Mouse (Mus musculus): ENCODE data around the gene Spred3.

The Spred3 gene

GRCm38 (mm10) chr7:29128725-29129124, 41.5 kb downstream of the Spred3 start:
- DNase-seq (ENCODE audit: low spot score): peak; percentile 15

DNA sequence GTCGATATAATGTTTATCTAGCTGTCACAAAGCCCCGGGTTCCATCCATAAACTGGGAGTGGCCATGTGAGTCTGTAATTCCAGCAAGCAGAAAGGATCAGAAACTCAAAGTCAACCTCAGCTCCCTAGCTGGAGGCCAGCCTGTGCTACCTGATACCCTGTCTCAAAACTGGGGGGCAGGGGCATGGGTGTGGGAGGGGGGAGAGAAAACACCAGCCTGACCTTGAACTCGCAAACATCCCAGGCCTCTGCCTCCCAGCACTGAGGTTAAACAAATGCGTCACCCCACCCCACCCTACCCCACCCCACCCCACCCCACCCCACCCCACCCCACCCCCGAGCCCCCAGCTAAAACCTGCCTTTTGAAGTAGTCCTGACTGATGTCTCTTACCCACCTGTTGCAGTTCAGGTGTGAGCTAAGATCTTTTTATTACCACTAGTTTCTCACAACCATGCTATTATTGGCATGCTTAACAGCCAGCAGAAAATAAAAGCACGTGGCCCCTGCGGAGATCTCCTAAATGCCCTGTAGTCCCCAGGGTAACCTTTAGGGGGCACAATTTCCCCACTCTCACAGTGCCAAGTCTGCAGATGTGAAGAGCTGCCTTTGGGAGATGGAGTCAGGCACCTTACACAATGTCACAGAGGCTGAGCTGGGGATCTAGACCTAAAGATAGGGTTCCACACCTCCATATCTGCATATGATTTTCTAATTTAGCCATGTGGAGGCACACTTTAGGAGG, 43.9 kb downstream of the Spred3 start:
- peak; percentile 29 for DNase-seq (ENCODE audit: low spot score)

- no peak for DNase-seq (ENCODE audit: low spot score)
Observed at GRCm38 (mm10) chr7:29124970-29125369, 45.2 kb downstream of the Spred3 start, which contains the start of gene Ryr1. Gene Ryr1 (minus strand): TSS chr7:29125179.

GRCm38 (mm10) chr7:29123531-29124358, 46.5 kb downstream of the Spred3 start:
- DNase-seq (ENCODE audit: low spot score): no peak

GRCm38 (mm10) chr7:29122821-29123220, 47.4 kb downstream of the Spred3 start:
- no peak for DNase-seq (ENCODE audit: low spot score)

DNA sequence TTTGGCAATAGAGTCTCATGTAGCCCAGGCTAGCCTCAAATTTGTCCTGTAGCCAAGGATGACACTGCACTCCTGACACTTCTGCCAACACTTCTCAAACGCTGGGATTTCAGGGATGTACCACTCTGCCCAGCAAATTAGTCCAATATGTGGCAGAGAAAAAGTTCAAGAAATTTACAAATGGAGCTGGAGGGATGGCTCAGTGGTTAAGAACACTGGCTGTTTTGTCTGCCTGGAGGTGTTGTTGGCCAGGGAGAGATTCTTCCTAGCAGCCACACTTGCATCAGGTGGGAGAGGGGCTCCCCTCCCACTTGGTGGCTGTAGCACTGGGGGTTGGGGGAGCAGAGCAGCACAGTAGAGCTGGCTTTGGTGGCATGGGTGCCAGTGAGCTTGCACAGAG, 50.7 kb downstream of the Spred3 start:
- no peak for DNase-seq (ENCODE audit: low spot score)

DNA sequence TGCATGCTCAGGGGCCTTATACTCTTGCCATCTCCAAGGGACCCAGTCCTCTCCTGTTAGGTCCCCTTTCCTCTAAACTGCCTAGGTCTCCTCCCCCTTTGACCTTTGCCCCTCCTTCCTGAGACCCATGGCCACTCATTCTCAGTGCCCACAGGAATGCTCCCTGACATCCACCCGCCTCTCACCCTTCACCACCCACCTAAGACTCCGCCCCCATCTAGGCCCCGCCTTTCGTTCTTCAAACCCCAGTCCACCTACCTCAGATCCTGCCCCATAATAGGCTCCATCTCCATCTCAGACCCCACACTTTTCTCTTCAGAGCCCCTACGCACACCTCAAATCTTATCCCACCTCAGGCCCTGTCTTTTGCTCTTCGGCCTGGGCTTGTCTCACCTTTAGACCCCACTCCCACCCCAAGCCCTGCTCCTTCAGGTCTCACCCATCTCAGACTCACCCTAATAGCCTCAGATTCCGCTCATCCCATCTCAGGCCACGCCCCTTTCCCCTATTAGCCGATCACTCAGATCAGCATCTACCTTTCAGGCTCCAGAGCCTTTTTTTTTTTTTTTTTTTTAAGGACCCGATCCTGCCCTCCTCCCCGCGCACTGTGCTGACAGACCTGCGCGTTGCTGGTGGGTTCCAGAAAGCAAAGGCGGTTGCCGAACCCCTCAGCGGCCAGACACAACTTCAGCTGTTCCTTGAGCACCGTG, 51.9 kb downstream of the Spred3 start:
- no peak for DNase-seq (ENCODE audit: low spot score)

DNA sequence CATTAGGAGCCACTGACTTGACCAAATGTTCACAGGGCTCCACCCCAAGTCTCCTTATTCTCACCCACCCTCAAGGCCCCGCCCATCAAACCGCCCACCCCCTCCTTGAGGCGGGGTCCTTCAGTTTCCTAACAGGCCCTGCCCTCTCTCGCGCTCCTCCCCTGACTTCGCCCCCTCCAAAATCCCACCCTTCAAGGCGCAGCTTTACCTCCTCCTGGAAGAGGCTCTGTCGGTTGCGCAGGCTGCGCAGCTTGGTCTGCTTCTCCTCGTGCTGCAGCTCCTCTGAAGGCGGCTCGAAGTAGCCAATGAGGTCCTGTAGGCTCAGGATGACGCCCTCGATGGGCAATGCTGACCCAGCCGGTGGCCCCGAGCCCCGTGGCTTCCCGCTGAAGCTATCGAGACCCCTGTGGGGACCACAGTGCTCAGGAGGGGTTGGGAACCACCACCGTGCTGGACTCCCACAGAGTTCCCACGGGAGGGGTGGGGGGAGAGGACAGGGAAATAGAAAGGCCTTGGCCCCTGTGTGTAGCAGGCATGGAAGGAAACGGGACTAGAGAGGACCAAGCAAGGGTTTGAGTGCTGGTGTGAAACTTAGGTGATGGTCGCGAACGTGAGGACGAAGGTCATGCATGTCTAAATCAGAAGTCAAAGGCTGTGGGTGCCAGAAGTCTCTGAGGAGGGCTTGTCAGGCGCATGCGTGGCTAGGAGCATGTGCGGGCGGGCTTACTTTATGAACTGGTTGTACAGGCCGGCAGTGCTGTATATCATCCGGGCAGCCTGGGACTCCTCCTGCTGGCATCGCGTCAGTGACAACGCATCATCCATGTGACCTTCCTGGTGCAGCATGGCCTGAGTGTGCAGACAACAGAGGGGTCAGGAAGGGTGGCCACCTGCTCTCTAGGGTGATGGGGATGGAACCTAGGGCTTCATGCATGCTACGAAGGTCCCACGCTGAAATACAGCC, 60.9 kb downstream of the Spred3 start:
- no peak for DNase-seq (ENCODE audit: low spot score)

All from adipocyte (in vitro differentiated cells).